Mouse (Mus musculus) testis, postnatal 14 days (tissue): ENCODE measurements around the gene Kcnj10.
A peak's percentile ranks its signal among the peaks of the same experiment; 100 is the strongest.

Experiments used
- DNase-seq: peaks from one replicate; pipeline ENCODE4 v3.0.0; 2021; ENCODE audit warnings: low spot score

Gene Kcnj10

GRCm38 (mm10) chr1:172311921-172312767 lies 28.9 kb upstream of the Kcnj10 start:
- DNase-seq, result peak; percentile 81

- no peak for DNase-seq
Observed at GRCm38 (mm10) chr1:172312768-172313561, 28.0 kb upstream of the Kcnj10 start.

DNA sequence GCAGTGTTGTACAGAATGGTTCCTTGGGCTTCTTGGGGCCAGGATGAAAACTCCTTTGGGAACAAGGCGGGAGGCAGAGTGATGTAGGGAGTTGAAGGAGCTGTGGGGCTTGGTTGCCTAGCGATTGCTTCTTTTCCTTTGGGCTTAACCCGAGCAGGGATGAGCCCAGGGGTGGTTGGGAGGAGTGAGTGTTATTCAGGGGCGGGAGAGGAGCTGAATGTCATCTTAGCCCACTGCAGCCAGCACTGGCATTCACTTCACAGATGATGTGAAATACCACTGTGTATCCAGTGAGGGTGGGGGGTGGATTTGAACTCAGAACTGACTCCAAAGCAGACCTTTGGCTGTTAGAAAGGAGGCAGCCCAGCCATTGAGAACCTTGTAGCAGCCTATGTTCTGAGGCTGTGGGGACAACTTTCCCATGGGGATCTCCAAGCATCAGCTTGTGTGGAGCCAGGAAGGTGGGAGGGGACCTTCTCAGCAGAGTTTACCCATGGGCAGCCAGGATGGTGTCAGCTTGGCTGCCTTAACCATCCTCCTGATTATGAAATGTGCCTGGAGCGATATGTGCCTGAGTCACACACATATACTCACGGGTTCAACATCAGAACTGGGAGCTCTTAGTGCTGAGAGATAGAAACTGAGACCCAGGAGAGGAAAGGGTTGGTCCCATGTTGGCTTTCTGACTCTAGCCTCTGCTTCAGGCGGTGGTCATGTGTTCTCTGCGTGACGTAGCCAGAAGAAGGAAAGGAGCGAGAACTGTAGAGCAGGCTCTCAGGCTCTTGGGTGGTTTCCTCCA lies 27.2 kb upstream of the Kcnj10 start:
- no peak for DNase-seq

DNA sequence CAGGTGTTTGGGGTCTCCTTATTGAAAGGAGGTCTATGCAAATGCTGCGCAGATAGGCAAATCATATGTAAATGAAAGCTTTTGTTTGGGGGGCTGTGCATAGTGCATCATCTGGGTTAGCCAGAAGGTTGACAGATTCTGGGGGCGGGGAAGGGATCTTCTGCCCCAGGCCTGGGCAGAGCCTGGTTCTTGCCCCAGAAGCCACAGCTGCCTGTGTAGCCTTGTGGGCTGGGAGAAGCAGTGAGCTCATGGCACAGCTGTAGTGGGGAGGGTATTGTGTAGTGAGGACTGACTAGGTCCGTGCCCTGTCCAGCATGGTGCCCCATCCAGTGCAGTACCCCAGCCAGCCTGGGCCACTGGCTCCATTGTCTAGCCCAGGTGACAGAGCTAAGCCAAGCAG lies 26.1 kb upstream of the Kcnj10 start:
- no peak for DNase-seq

DNA sequence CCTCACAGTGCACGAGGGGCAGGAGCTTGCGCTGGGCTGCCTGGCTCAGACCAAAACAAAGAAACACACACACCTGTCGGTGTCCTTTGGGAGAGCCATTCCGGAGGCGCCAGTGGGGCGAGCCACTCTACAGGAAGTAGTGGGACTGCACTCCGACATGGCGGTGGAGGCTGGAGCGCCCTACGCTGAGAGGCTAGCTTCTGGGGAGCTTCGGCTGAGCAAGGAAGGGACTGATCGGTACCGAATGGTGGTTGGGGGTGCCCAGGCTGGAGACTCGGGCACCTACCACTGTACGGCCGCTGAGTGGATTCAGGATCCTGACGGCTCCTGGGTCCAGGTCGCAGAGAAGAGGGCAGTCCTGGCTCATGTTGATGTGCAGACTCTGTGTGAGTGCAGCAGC lies 23.6 kb upstream of the Kcnj10 start:
- DNase-seq, result no peak

DNA sequence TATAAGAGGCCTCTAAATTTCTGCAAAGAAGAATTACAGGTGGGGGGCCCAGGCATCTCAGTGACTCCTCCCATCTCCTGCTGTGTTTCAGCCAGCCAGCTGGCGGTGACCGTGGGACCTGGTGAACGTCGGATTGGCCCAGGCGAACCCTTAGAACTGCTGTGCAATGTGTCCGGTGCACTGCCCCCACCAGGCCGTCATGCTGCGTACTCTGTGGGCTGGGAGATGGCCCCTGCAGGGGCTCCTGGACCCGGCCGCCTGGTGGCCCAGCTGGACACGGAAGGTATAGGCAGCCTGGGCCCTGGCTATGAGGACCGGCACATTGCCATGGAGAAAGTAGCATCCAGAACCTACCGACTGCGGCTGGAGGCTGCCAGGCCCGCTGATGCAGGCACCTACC lies 23.1 kb upstream of the Kcnj10 start:
- DNase-seq, result no peak

- DNase-seq, result no peak
Observed at GRCm38 (mm10) chr1:172318424-172319035, 22.5 kb upstream of the Kcnj10 start.

GRCm38 (mm10) chr1:172319346-172319745 lies 21.7 kb upstream of the Kcnj10 start:
- DNase-seq, result no peak

- DNase-seq, result no peak
Observed at GRCm38 (mm10) chr1:172319921-172320411, 21.0 kb upstream of the Kcnj10 start.

GRCm38 (mm10) chr1:172322725-172323124 lies 18.3 kb upstream of the Kcnj10 start:
- DNase-seq, result no peak

- no peak for DNase-seq
Observed at GRCm38 (mm10) chr1:172323298-172323697, 17.7 kb upstream of the Kcnj10 start.

DNA sequence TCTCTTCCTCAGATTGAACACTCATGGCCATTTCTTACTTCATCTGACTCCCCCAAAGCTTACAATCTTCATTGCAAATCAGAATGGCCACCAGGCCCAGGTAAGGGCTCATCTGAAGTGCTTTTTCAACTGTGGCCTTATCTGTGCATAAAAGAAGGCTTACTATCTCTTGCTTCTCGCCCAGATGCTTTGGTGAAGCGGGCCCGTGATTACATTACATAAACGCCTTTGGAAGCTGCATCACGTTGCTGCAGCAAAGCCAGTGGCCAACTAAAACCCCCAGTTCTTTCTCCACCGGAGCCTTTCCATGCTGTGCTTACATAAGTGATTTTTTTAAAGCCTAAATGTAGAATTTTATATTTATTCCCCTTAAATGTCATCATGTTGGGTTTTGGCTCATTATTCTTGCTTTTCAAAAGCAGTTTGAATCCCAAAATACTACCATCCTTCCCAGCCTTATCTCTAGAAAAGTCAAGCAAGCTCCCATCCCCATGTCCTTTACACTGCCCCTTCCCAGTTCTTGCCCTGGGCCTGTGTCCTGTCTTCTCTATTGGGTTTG lies 17.1 kb upstream of the Kcnj10 start:
- no peak for DNase-seq

- DNase-seq, result peak; percentile 71
Observed at GRCm38 (mm10) chr1:172324725-172325124, 16.3 kb upstream of the Kcnj10 start.

DNA sequence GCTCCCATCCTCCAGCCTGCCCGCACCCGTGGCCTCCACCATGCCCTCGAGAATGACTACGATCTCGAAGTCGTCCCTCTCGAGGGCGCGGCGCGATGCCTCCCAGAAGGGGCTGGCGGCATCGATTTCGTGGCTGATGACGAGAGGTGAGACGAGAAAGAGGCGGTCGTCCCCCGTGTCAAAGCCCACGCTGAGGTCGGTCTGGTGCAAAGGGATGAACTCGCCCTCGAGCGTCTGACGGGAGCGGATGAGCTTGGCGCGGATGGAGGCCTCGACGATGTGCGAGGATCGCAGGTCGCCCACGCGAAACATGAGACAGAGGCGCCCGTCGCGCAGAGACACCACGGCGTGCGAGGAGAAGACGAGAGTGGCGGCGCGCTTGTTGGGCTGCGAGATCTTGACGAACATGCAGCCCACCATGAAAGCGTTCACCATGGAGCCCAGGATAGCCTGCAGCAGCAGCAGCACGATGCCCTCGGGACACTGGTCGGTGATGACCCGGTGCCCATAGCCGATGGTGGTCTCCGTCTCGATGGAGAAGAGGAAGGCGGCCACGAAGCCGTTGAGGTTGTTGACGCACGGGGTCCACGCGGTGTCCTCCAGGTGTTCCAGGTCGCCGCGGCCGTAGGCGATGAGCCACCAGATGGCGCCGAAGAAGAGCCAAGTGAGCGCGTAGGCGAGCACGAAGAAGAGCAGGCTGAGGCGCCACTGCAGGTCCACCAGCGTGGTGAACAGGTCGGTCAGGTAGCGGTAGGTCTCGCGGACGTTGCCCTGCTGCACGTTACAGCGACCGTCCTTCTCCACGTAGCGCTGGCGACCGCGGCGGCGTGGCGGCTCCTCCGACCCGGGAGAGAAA lies 15.1 kb upstream of the Kcnj10 start:
- DNase-seq, result peak; percentile 60

- DNase-seq, result no peak
Observed at GRCm38 (mm10) chr1:172326684-172327083, 14.3 kb upstream of the Kcnj10 start.

DNA sequence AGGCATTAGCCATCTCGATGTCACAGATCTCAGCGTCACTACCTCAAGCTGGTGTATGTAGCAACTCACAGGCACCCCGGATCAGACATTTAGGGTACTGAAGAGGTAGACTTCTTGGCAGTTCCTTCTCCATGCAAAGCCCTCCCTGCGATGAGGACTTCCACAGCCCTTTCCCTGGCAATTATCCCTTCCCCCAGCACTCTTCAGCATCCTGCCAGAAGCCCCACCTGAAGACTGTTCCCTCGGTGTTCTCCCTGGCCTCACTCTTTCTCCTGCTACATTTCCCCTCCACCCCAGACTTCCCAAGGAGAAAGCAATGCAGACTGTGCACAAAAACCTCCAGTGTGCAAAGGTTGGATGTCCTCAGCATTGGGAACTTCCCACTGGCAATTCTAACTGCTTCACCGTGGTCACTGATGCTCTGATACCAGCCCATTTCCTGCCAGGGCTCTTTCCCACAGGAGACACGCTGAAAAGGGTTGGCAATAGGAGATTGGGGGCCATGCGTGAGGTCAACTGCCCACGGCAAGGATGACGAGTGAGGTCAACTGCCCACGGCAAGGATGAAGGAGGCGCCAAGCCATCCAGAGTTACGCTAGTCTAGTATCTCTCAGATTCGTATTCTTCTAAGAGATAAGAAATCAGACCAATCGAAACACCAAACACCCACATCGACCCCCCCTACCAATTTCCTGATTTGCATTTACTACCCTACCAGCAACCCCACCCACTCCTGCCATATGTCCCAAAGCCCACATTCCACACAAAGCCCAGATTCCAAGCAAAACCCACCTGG lies 13.6 kb upstream of the Kcnj10 start:
- no peak for DNase-seq

DNA sequence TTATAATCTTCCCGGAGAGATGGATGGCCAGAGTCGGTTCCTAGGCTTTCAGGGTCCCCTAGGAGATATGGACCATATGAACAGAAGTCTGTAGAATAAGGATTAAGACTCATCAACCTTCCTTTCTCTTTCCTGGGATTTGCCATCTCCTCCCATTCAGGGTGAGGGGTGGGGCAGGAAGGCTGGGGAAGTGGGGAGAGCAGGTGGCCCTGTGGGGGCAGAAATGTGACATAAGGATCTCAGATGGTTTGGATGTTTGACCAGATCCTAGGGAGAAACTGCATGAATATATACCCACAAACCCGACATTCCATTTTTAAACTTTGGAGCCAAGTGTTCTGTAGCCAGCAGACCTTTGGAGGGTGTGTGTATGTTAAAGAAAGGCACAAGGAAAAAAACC lies 13.0 kb upstream of the Kcnj10 start:
- no peak for DNase-seq

DNA sequence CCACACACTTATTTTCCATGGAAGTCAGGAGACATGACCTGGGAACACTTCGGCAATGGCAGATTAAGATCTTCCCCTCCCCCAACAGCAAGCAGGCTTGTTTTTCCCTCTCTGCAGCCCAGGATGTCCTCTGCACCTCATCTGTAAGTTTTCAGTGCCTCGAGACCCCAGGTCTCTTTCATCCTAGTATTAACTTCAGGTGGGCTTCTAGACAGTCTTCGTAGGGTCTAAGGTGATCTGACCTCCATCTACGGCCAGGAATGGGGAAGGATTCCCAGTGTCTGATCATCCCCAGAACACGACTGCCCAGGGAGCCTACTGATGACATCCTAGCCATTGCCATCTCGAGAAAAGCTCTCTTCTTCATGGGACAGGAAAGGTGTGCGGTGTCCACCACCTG lies 12.5 kb upstream of the Kcnj10 start:
- no peak for DNase-seq

DNA sequence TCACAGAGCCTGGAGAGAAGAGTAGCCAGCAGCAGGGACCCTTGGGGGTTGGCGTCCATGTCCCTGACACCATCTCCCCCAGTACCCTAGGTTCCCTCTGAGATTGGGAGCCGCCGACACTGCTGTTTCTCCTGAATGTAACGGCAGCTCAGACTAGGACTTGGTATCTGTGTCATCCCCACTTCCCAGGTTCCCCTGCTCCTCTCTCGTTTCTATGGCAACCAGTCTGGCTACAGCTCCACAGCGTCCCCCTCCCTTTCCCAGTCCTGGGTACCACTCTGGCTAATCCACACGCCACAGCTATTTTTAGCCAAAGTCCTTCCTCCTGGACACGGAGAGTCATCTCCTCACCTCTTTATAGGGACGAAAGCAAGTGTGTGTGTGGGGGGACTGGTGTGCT lies 11.9 kb upstream of the Kcnj10 start, which contains the start of gene Kcnj9:
Gene Kcnj9, minus strand, starts transcription at position 188 of the 400 bp plus-strand sequence.
- no peak for DNase-seq

DNA sequence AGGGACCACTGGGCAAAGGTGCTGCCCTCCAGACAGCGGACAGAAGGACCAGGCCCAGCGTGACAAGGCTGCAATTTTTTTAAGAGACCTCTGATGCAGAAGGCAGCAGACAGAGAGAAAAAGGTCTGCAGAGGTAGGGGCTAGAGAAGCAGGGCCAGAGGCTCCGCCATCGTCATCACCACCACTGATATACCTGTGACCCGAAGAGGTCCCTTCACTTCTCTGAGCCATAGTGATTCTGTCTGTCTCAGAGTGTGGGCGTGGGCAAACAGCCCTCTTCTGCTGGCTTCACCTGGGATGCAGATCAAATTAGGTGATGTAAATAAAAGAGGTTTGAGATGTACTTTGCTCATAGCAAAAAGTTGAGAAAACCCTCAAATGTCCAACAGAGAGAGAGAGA lies 11.4 kb upstream of the Kcnj10 start:
- no peak for DNase-seq
